Mouse (Mus musculus): ENCODE measurements around the gene Naaladl1. TPM values are rescaled to one million over a fixed set of nuclear protein-coding genes. Genes with fewer than 3 reads are reported as not detected.
A peak's percentile ranks its signal among the peaks of the same experiment; 100 is the strongest.

Naaladl1 gene
- polyA plus RNA-seq, 1 experiment = 1.1 TPM

- no peak for DNase-seq (ENCODE audit: low read depth)
- TF ChIP-seq POLR2A (IDR thresholded peaks at IDR 0.05; ENCODE audit: borderline replicate concordance, extremely low read depth, insufficient read depth, insufficient read length, poor library complexity, severe bottlenecking) (no peak), CTCF (IDR thresholded peaks at IDR 0.05; ENCODE audit: borderline replicate concordance, extremely low read depth, insufficient read depth, insufficient read length) (no peak)
Measured at GRCm38 (mm10) chr19:6139701-6140100, 34.1 kb downstream of the Naaladl1 start.

- no peak for DNase-seq (ENCODE audit: low read depth)
- TF ChIP-seq POLR2A (IDR thresholded peaks at IDR 0.05; ENCODE audit: borderline replicate concordance, extremely low read depth, insufficient read depth, insufficient read length, poor library complexity, severe bottlenecking) (no peak), CTCF (IDR thresholded peaks at IDR 0.05; ENCODE audit: borderline replicate concordance, extremely low read depth, insufficient read depth, insufficient read length) (no peak)
Measured at GRCm38 (mm10) chr19:6140374-6140677, 34.7 kb downstream of the Naaladl1 start.

GRCm38 (mm10) chr19:6140678-6141393 lies 35.3 kb downstream of the Naaladl1 start, which contains the start of gene Batf2:
TSS of gene Batf2 (plus strand) at chr19:6140983.
- DNase-seq (ENCODE audit: low read depth) = peak; percentile 99
- peak; percentile 54; the same call in 1 of the 2 replicates for TF ChIP-seq POLR2A (IDR thresholded peaks at IDR 0.05; ENCODE audit: borderline replicate concordance, extremely low read depth, insufficient read depth, insufficient read length, poor library complexity, severe bottlenecking)
- peak; percentile 87 for TF ChIP-seq CTCF (IDR thresholded peaks at IDR 0.05; ENCODE audit: borderline replicate concordance, extremely low read depth, insufficient read depth, insufficient read length)

GRCm38 (mm10) chr19:6141394-6141749 lies 35.8 kb downstream of the Naaladl1 start, which contains the start of gene Arl2:
TSS of gene Arl2 (minus strand) at chr19:6141548.
- peak; percentile 97 for DNase-seq (ENCODE audit: low read depth)
- TF ChIP-seq POLR2A (IDR thresholded peaks at IDR 0.05; ENCODE audit: borderline replicate concordance, extremely low read depth, insufficient read depth, insufficient read length, poor library complexity, severe bottlenecking) (no peak; the same call in 1 of the 2 replicates), CTCF (IDR thresholded peaks at IDR 0.05; ENCODE audit: borderline replicate concordance, extremely low read depth, insufficient read depth, insufficient read length) (peak; percentile 76)

GRCm38 (mm10) chr19:6144842-6145241 lies 39.3 kb downstream of the Naaladl1 start:
- TF ChIP-seq POLR2A (IDR thresholded peaks at IDR 0.05; ENCODE audit: borderline replicate concordance, extremely low read depth, insufficient read depth, insufficient read length, poor library complexity, severe bottlenecking) (no peak), CTCF (IDR thresholded peaks at IDR 0.05; ENCODE audit: borderline replicate concordance, extremely low read depth, insufficient read depth, insufficient read length) (no peak)
- DNase-seq (ENCODE audit: low read depth) = no peak

- TF ChIP-seq CTCF (IDR thresholded peaks at IDR 0.05; ENCODE audit: borderline replicate concordance, extremely low read depth, insufficient read depth, insufficient read length) (no peak), POLR2A (IDR thresholded peaks at IDR 0.05; ENCODE audit: borderline replicate concordance, extremely low read depth, insufficient read depth, insufficient read length, poor library complexity, severe bottlenecking) (no peak)
- no peak for DNase-seq (ENCODE audit: low read depth)
Measured at GRCm38 (mm10) chr19:6155174-6155573, 49.6 kb downstream of the Naaladl1 start.

GRCm38 (mm10) chr19:6156372-6156771 lies 50.8 kb downstream of the Naaladl1 start:
- TF ChIP-seq CTCF (IDR thresholded peaks at IDR 0.05; ENCODE audit: borderline replicate concordance, extremely low read depth, insufficient read depth, insufficient read length) (0 out of 2 replicates have a peak, but pooled peaks have one; percentile 4), POLR2A (IDR thresholded peaks at IDR 0.05; ENCODE audit: borderline replicate concordance, extremely low read depth, insufficient read depth, insufficient read length, poor library complexity, severe bottlenecking) (no peak)
- DNase-seq (ENCODE audit: low read depth) = no peak

- TF ChIP-seq POLR2A (IDR thresholded peaks at IDR 0.05; ENCODE audit: borderline replicate concordance, extremely low read depth, insufficient read depth, insufficient read length, poor library complexity, severe bottlenecking) (no peak), CTCF (IDR thresholded peaks at IDR 0.05; ENCODE audit: borderline replicate concordance, extremely low read depth, insufficient read depth, insufficient read length) (no peak)
- no peak for DNase-seq (ENCODE audit: low read depth)
Measured at GRCm38 (mm10) chr19:6157220-6157619, 51.6 kb downstream of the Naaladl1 start.

- no peak for DNase-seq (ENCODE audit: low read depth)
- TF ChIP-seq CTCF (IDR thresholded peaks at IDR 0.05; ENCODE audit: borderline replicate concordance, extremely low read depth, insufficient read depth, insufficient read length) (no peak), POLR2A (IDR thresholded peaks at IDR 0.05; ENCODE audit: borderline replicate concordance, extremely low read depth, insufficient read depth, insufficient read length, poor library complexity, severe bottlenecking) (no peak)
Measured at GRCm38 (mm10) chr19:6163872-6164547, 58.4 kb downstream of the Naaladl1 start.

Other genes with a start within 250 kb of the Naaladl1 start
- 18.9 and 21.3 TPM in 2 replicates for gene Frmd8, start 230.5 kb upstream of the Naaladl1 start, polyA plus RNA-seq (2012; rRNA removed)
- gene Slc25a45, start 228.0 kb upstream of the Naaladl1 start, polyA plus RNA-seq (2012; rRNA removed) = 2.6 and 3.5 TPM in 2 replicates
- gene Tigd3, start 211.6 kb upstream of the Naaladl1 start, polyA plus RNA-seq (2012; rRNA removed) = 15.2 and 15.5 TPM in 2 replicates
- gene Dpf2, start 192.8 kb upstream of the Naaladl1 start, polyA plus RNA-seq (2012; rRNA removed) = 180 and 231 TPM in 2 replicates
- 11.7 and 13.7 TPM in 2 replicates for gene Cdc42ep2, start 181.0 kb upstream of the Naaladl1 start, polyA plus RNA-seq (2012; rRNA removed)
- gene Pola2, start 141.6 kb upstream of the Naaladl1 start, polyA plus RNA-seq (2012; rRNA removed) = 33.8 and 56.9 TPM in 2 replicates
- gene Slc22a20, start 119.6 kb upstream of the Naaladl1 start, polyA plus RNA-seq (2012; rRNA removed) = not detected in 2 replicates
- gene Capn1, start 89.9 kb upstream of the Naaladl1 start, polyA plus RNA-seq (2012; rRNA removed) = 5.2 and 7.6 TPM in 2 replicates
- gene Syvn1, start 59.2 kb upstream of the Naaladl1 start, polyA plus RNA-seq (2012; rRNA removed) = 24.6 and 38.8 TPM in 2 replicates
- gene Mrpl49, start 48.0 kb upstream of the Naaladl1 start, polyA plus RNA-seq (2012; rRNA removed) = 46.3 and 50.4 TPM in 2 replicates
- gene Fau, start 47.9 kb upstream of the Naaladl1 start, polyA plus RNA-seq (2012; rRNA removed) = 1,255 and 1,497 TPM in 2 replicates
- 36.0 and 46.5 TPM in 2 replicates for gene Znhit2, start 44.6 kb upstream of the Naaladl1 start, polyA plus RNA-seq (2012; rRNA removed)
- 76.1 and 100 TPM in 2 replicates for gene Tm7sf2, start 37.4 kb upstream of the Naaladl1 start, polyA plus RNA-seq (2012; rRNA removed)
- 95.4 and 109 TPM in 2 replicates for gene Vps51, start 28.6 kb upstream of the Naaladl1 start, polyA plus RNA-seq (2012; rRNA removed)
- gene Tmem262, start 25.7 kb upstream of the Naaladl1 start, polyA plus RNA-seq (2012; rRNA removed) = not detected in 2 replicates
- 2.5 and 3.1 TPM in 2 replicates for gene Gm28374, start 23.5 kb upstream of the Naaladl1 start, polyA plus RNA-seq (2012; rRNA removed)
- gene Zfpl1, start 20.8 kb upstream of the Naaladl1 start, polyA plus RNA-seq (2012; rRNA removed) = 103 and 127 TPM in 2 replicates
- 9.7 and 16.3 TPM in 2 replicates for gene Cdca5, start 20.8 kb upstream of the Naaladl1 start, polyA plus RNA-seq (2012; rRNA removed)
- 0.15 and 0.25 TPM in 2 replicates for gene AC131692.1, start 11.4 kb upstream of the Naaladl1 start, polyA plus RNA-seq (2012; rRNA removed)
- gene Sac3d1, start 12.9 kb downstream of the Naaladl1 start, polyA plus RNA-seq (2012; rRNA removed) = 47.3 and 66.2 TPM in 2 replicates
- gene Snx15, start 22.5 kb downstream of the Naaladl1 start, polyA plus RNA-seq (2012; rRNA removed) = 52.3 and 52.4 TPM in 2 replicates
- gene Batf2, start 35.2 kb downstream of the Naaladl1 start, polyA plus RNA-seq (2012; rRNA removed) = 0.05 TPM in 2 replicates
- gene Arl2, start 35.8 kb downstream of the Naaladl1 start, polyA plus RNA-seq (2012; rRNA removed) = 109 and 144 TPM in 2 replicates
- 0.05 TPM in 1 of 2 replicates, not detected in the other for gene Majin, start 78.6 kb downstream of the Naaladl1 start, polyA plus RNA-seq (2012; rRNA removed)
- gene Gpha2, start 120.6 kb downstream of the Naaladl1 start, polyA plus RNA-seq (2012; rRNA removed) = 0.22 TPM in 1 of 2 replicates, not detected in the other
- gene Ppp2r5b, start 130.1 kb downstream of the Naaladl1 start, polyA plus RNA-seq (2012; rRNA removed) = 121 and 133 TPM in 2 replicates
- gene Atg2a, start 135.9 kb downstream of the Naaladl1 start, polyA plus RNA-seq (2012; rRNA removed) = 21.8 and 28.9 TPM in 2 replicates
- gene Ehd1, start 170.9 kb downstream of the Naaladl1 start, polyA plus RNA-seq (2012; rRNA removed) = 200 and 212 TPM in 2 replicates
- 4.4 and 6.5 TPM in 2 replicates for gene Cdc42bpg, start 200.7 kb downstream of the Naaladl1 start, polyA plus RNA-seq (2012; rRNA removed)
- 105 and 129 TPM in 2 replicates for gene Men1, start 229.2 kb downstream of the Naaladl1 start, polyA plus RNA-seq (2012; rRNA removed)
- gene Map4k2, start 235.4 kb downstream of the Naaladl1 start, polyA plus RNA-seq (2012; rRNA removed) = 110 and 154 TPM in 2 replicates

Measured in brain, embryonic 14.5 days (tissue).